Mouse (Mus musculus) limb, embryonic 10.5 days (tissue): ENCODE results near the gene Spi1. TPM values are rescaled to one million over a fixed set of nuclear protein-coding genes. Genes with fewer than 3 reads are reported as not detected.

Source experiments
- DNase-seq: peaks from one replicate; pipeline ENCODE4 v3.0.0-alpha.2; 2017; ENCODE audit warnings: low spot score
- H3K27ac ChIP-seq: fragments of 300-500 bp; sonication (generic); 2 replicates; pipeline ENCODE4 v1.5.1; 2016; ENCODE audit warnings: mild to moderate bottlenecking
- H3K27me3 ChIP-seq: fragments of 300-500 bp; sonication (generic); 2 replicates; pipeline ENCODE4 v1.6.1; 2016; ENCODE audit warnings: low read depth, mild to moderate bottlenecking; ENCODE audit not compliant: poor library complexity, severe bottlenecking
- H3K36me3 ChIP-seq: fragments of 300-500 bp; sonication (generic); 2 replicates; pipeline ENCODE4 v1.6.1; 2016; ENCODE audit warnings: mild to moderate bottlenecking, moderate library complexity
- H3K4me1 ChIP-seq: fragments of 300-500 bp; sonication (generic); 2 replicates; pipeline ENCODE4 v1.6.1; 2016
- H3K4me3 ChIP-seq: fragments of 300-500 bp; sonication (generic); 2 replicates; pipeline ENCODE4 v1.5.1; 2016; ENCODE audit warnings: mild to moderate bottlenecking, moderate library complexity
- H3K9me3 ChIP-seq: fragments of 300-500 bp; sonication (generic); replicated peaks from 2 replicates; pipeline ENCODE4 v1.6.1; 2016; ENCODE audit warnings: mild to moderate bottlenecking
- whole genome bisulfite sequencing: fragments of 180-500 bp; shearing (Covaris S2); methylation state at CpG from one replicate; pipeline ENCODE4 v1.1.7; 2016; 5-methylcytosine and 5-hydroxymethylcytosine counted together
- polyA plus RNA-seq: library from polyadenylated mRNA; unstranded; fragments of >200 nt; fragmentation: Nextera tagmentation; extraction: Ambion mirVana; gene quantifications from 2 replicates; pipeline ENCODE4 v1.2.1, GENCODE M21; 2016

Gene Spi1
- polyA plus RNA-seq, 1 experiment from 2014 or later, result 2.6 TPM

GRCm38 (mm10) chr2:91148101-91148500, 65.9 kb downstream of the Spi1 start:
- Histone ChIP-seq H3K4me1 (no peaks in the 10 kb centered on the region), H3K27me3 (no peaks in the 10 kb centered on the region), H3K9me3 (no peaks in the 10 kb centered on the region), H3K36me3 (peaks cover 13% of the 10 kb centered on the region; the same call in 1 of the 2 replicates), H3K27ac (no peak overlapping the region), H3K4me3 (no peak overlapping the region)
- no peak for DNase-seq

GRCm38 (mm10) chr2:91151331-91151730, 69.1 kb downstream of the Spi1 start:
- peaks cover 20% of the 10 kb centered on the region for H3K36me3 ChIP-seq
- 83% methylated on average over 1 of the region's 1 CpGs for WGBS
- no peak for DNase-seq

GRCm38 (mm10) chr2:91152885-91153377, 70.7 kb downstream of the Spi1 start:
- no peaks in the 10 kb centered on the region for H3K27me3 ChIP-seq
- H3K36me3 ChIP-seq, result peaks cover 19% of the 10 kb centered on the region
- WGBS, result 80% methylated on average over 3 of the region's 3 CpGs
- no peak overlapping the region for H3K27ac ChIP-seq
- no peaks in the 10 kb centered on the region for H3K9me3 ChIP-seq
- H3K4me3 ChIP-seq, result no peak overlapping the region
- no peaks in the 10 kb centered on the region for H3K4me1 ChIP-seq
- no peak for DNase-seq

More at GRCm38 (mm10) chr2:91151331-91151730, 69.1 kb downstream of the Spi1 start:
- Histone ChIP-seq H3K27me3 (no peaks in the 10 kb centered on the region), H3K4me3 (no peak overlapping the region), H3K4me1 (no peaks in the 10 kb centered on the region), H3K27ac (no peak overlapping the region), H3K9me3 (no peaks in the 10 kb centered on the region)

- Histone ChIP-seq H3K4me3 (no peak overlapping the region), H3K27me3 (no peaks in the 10 kb centered on the region), H3K27ac (no peak overlapping the region), H3K4me1 (no peaks in the 10 kb centered on the region), H3K36me3 (peaks cover 19% of the 10 kb centered on the region), H3K9me3 (no peaks in the 10 kb centered on the region)
- DNase-seq, result no peak
- 95% methylated on average over 3 of the region's 3 CpGs for WGBS
Observed at GRCm38 (mm10) chr2:91154091-91154490, 71.9 kb downstream of the Spi1 start.

- no peak overlapping the region for H3K27ac ChIP-seq
- no peak for DNase-seq
- H3K4me3 ChIP-seq, result no peak overlapping the region
- H3K36me3 ChIP-seq, result peaks cover 27% of the 10 kb centered on the region
- no peaks in the 10 kb centered on the region for H3K27me3 ChIP-seq
- WGBS, result 23% methylated on average over 6 of the region's 6 CpGs
- no peaks in the 10 kb centered on the region for H3K4me1 ChIP-seq
- no peaks in the 10 kb centered on the region for H3K9me3 ChIP-seq
Observed at GRCm38 (mm10) chr2:91157002-91157752, 75.0 kb downstream of the Spi1 start.

GRCm38 (mm10) chr2:91160591-91160990, 78.4 kb downstream of the Spi1 start:
- no peak for DNase-seq
- 92% methylated on average over 6 of the region's 6 CpGs for WGBS
- no peaks in the 10 kb centered on the region for H3K27me3 ChIP-seq

GRCm38 (mm10) chr2:91162952-91163351, 80.8 kb downstream of the Spi1 start:
- no peak for DNase-seq
- WGBS, result 77% methylated on average over 4 of the region's 4 CpGs
- H3K27me3 ChIP-seq, result no peaks in the 10 kb centered on the region
- no peak overlapping the region for H3K27ac ChIP-seq
- H3K4me1 ChIP-seq, result no peaks in the 10 kb centered on the region
- H3K4me3 ChIP-seq, result no peak overlapping the region
- peaks cover 39% of the 10 kb centered on the region for H3K36me3 ChIP-seq
- H3K9me3 ChIP-seq, result no peaks in the 10 kb centered on the region

More at GRCm38 (mm10) chr2:91160591-91160990, 78.4 kb downstream of the Spi1 start:
- Histone ChIP-seq H3K4me1 (no peaks in the 10 kb centered on the region), H3K4me3 (no peak overlapping the region), H3K9me3 (no peaks in the 10 kb centered on the region), H3K36me3 (peaks cover 29% of the 10 kb centered on the region), H3K27ac (no peak overlapping the region)

- 82% methylated on average over 5 of the region's 5 CpGs for WGBS
- Histone ChIP-seq H3K4me1 (no peaks in the 10 kb centered on the region), H3K27me3 (no peaks in the 10 kb centered on the region), H3K36me3 (peaks cover 39% of the 10 kb centered on the region), H3K4me3 (no peak overlapping the region), H3K27ac (no peak overlapping the region), H3K9me3 (no peaks in the 10 kb centered on the region)
- no peak for DNase-seq
Observed at GRCm38 (mm10) chr2:91163532-91163931, 81.3 kb downstream of the Spi1 start.

- Histone ChIP-seq H3K4me3 (no peak overlapping the region), H3K27me3 (no peaks in the 10 kb centered on the region), H3K27ac (no peak overlapping the region), H3K9me3 (no peaks in the 10 kb centered on the region), H3K36me3 (peaks cover 40% of the 10 kb centered on the region), H3K4me1 (no peaks in the 10 kb centered on the region)
- WGBS, result 93% methylated on average over 6 of the region's 6 CpGs
- no peak for DNase-seq
Observed at GRCm38 (mm10) chr2:91164991-91165390, 82.8 kb downstream of the Spi1 start.

Other genes with a start within 250 kb of the Spi1 start
- gene Mtch2, start 235.2 kb upstream of the Spi1 start, polyA plus RNA-seq, result 217 and 233 TPM in 2 replicates
- 3.2 and 5.5 TPM in 2 replicates for gene C1qtnf4, start 196.5 kb upstream of the Spi1 start, polyA plus RNA-seq
- gene Kbtbd4, start 177.7 kb upstream of the Spi1 start, polyA plus RNA-seq, result 52.0 and 63.6 TPM in 2 replicates
- gene Ndufs3, start 177.6 kb upstream of the Spi1 start, polyA plus RNA-seq, result 216 and 220 TPM in 2 replicates
- 139 and 150 TPM in 2 replicates for gene Celf1, start 142.0 kb upstream of the Spi1 start, polyA plus RNA-seq
- 0.30 and 1.4 TPM in 2 replicates for gene Rapsn, start 46.8 kb upstream of the Spi1 start, polyA plus RNA-seq
- gene Psmc3, start 28.4 kb upstream of the Spi1 start, polyA plus RNA-seq, result 359 and 373 TPM in 2 replicates
- gene Slc39a13, start 12.0 kb upstream of the Spi1 start, polyA plus RNA-seq, result 18.1 and 31.6 TPM in 2 replicates
- gene Mybpc3, start 35.8 kb downstream of the Spi1 start, polyA plus RNA-seq, result 0.44 and 0.49 TPM in 2 replicates
- gene Madd, start 101.4 kb downstream of the Spi1 start, polyA plus RNA-seq, result 8.4 and 10.9 TPM in 2 replicates
- 1.5 and 1.7 TPM in 2 replicates for gene Nr1h3, start 120.4 kb downstream of the Spi1 start, polyA plus RNA-seq
- gene Acp2, start 120.5 kb downstream of the Spi1 start, polyA plus RNA-seq, result 23.8 and 27.3 TPM in 2 replicates
- gene Ddb2, start 154.6 kb downstream of the Spi1 start, polyA plus RNA-seq, result 10.4 and 12.7 TPM in 2 replicates
- 23.6 and 37.0 TPM in 2 replicates for gene Pacsin3, start 173.6 kb downstream of the Spi1 start, polyA plus RNA-seq
- 101 and 113 TPM in 2 replicates for gene Arfgap2, start 182.6 kb downstream of the Spi1 start, polyA plus RNA-seq